Mouse (Mus musculus) G1E (cell line): Measurements from ENCODE around the gene Ano1.

Source experiments
- CTCF ChIP-seq: IDR thresholded peaks from 2 replicates; pipeline ENCODE4 v1.5.1; 2012; ENCODE audit warnings: low read depth, low read length, inconsistent platforms, mixed read lengths
- TAL1 ChIP-seq: conservative IDR thresholded peaks from 2 replicates; pipeline ENCODE4 v1.6.1; 2012; ENCODE audit warnings: low read depth, low read length, inconsistent platforms, mixed read lengths

DNA sequence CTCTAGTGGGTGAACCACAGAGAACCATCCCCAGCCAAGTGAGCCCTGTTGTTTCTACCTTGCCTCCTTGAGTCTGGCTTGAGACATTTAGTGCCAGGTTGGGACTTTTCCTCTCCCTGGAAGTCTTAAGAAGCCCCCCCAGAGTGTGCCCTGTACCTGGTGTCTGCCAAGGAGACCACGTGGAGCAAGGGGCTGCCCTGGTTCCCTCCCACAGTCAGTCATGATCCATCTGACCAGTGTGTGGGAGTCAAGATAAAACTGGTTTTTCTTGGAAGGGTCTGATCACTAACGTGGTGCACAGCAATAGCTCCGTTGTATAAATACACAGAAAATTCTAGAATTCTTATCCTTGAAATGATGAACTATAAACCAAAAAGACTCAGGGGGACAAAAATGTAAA is 12.0 kb downstream of the Ano1 start:
- TF ChIP-seq CTCF: no peak
- TF ChIP-seq TAL1: no peak
